Mouse (Mus musculus): ENCODE data around the gene Dok3.

The Dok3 gene

GRCm38 (mm10) chr13:55540933-55541332 lies 11.8 kb upstream of the Dok3 start:
- no peak for DNase-seq (ENCODE audit: low spot score)

DNA sequence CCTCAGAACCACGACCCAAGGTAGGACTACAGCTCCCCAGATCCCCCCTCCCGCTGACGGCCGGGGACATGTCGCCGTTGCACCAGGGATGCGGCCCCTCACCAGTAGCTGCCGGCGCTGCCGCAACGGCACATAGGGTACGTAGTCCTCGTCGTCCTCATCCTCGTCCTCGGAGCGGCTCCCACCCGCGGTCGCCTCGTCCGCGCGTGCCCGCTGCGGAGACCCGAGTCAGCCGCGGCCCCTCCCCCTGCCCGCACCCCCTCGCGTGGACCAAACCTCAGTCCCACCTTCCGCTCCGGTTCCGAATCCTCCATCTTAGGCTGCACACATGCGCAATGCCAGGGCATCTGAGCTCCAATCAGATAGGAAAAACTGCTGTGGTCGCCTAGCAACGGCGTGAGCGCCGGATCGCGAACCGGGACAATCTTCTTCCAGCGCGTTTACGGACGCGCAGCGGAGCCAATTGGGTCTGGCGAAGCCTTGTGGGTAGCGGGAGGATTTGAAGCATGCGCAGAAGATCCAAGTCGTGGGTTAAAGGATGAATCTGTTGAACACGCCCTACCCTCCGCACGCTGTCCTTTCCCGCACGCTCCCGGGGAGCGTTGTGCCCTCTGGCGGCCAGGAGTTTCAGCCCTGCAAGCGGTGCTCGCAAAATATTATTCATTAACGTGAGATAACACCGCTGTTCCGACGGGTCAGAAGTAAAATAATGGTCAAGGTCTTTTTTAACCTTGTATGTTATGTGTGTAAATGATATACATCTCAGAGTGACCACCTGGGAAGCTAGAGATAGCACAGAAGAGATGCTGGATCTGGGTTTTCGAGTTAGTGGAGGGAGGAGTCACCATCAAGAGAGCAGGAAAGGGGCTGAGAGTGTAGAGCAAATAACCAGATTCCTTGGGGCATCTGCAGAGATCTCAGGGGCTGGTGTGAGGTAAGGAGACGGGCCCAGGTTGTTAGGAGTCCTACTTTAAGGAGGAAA lies 7.4 kb upstream of the Dok3 start, which contains the start of gene Ddx41:
TSS of gene Ddx41 (minus strand) at position 465 of the 982 bp plus-strand sequence.
- DNase-seq (ENCODE audit: low spot score), result peak; percentile 99

- no peak for DNase-seq (ENCODE audit: low spot score)
These were observed 6.7 kb upstream of the Dok3 start for GRCm38 (mm10) chr13:55535796-55536193.

GRCm38 (mm10) chr13:55535191-55535590 lies 6.1 kb upstream of the Dok3 start:
- DNase-seq (ENCODE audit: low spot score), result no peak

- DNase-seq (ENCODE audit: low spot score), result peak; percentile 41
These were observed 993 bp downstream of the Dok3 start for GRCm38 (mm10) chr13:55527834-55528772.

DNA sequence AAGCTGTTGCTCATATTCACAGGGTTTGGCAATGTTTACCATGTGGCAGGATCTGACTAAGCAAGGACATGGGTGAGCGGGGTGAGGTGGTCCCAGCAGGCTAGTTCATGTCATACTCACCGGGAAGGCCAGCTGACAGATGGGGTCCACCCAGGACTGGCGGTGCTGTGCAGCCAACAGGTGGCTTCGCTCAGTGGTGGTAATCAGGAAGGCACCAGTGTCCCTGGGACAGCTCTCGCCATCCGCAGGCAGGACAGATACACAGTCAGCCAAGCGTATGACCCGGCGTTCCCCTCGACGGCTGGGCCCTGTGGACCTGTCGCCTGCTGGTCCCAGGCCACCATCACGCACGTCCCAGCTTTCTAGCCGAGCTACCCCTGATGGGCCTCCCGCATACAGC lies 1.9 kb downstream of the Dok3 start:
- DNase-seq (ENCODE audit: low spot score), result no peak

- no peak for DNase-seq (ENCODE audit: low spot score)
These were observed 3.2 kb downstream of the Dok3 start for GRCm38 (mm10) chr13:55525733-55526553.

- no peak for DNase-seq (ENCODE audit: low spot score)
These were observed 5.0 kb downstream of the Dok3 start for GRCm38 (mm10) chr13:55523951-55524600.

DNA sequence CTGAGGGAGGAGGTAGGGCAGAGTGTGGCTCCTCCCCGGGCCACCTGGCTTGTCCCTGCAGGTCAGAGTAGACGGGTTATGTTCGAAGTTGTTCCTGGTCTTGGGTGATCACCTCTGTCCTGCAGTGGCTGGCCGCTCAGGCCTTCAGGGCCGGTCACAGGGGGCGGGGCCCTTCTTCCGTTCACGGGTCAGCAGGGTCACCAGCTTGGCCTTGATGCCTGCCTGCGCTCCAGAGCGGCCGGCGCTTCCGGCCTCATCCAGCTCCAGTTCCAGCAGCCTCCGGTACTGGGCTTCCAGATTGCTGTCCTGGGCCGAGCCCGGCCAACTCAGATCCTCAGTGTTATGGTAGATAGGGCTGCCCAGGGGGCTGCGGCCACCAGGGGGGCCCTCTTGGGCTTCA lies 5.8 kb downstream of the Dok3 start:
- DNase-seq (ENCODE audit: low spot score), result no peak

DNA sequence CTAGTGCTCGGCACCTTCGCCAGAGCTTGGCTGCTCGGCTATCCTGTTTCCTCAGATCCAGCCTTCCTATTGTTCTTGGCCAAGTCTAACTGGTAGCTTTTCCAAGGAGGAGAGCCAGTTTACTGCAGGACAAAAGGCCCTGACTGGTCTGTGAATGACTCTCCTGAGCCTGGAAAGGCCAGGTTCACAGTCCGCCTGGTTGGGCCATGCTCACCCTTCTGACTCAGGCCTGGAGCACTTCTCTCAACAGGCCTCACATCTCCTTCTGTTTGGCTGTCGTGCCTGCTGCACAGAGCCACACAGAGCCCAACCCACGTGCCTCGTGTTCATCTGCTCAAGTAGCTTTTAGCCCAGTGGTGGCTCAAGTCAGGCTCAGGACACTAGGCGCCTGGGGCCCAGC lies 6.4 kb downstream of the Dok3 start:
- no peak for DNase-seq (ENCODE audit: low spot score)

DNA sequence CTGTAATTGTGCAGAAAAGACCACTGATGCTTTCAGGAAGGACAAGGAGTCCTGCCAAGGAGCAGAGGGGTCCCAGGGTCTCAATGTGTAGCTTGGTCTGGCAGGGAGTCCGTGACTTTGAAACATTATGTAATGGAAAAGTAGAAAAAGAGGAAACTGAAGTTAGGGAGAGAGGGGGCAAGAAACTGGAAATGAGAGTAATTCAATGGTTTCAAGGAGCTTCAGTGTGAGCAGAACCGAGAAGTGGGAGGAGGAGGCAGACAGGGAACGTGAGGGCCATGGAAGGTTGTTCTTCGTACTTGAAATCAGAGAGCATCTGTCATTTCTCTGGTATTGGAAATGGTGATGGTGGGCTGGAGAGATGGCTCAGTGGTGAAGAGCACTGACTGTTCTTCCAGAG lies 9.5 kb downstream of the Dok3 start:
- no peak for DNase-seq (ENCODE audit: low spot score)

GRCm38 (mm10) chr13:55516955-55517354 lies 12.1 kb downstream of the Dok3 start:
- peak; percentile 80 for DNase-seq (ENCODE audit: low spot score)

GRCm38 (mm10) chr13:55513828-55514227 lies 15.3 kb downstream of the Dok3 start:
- DNase-seq (ENCODE audit: low spot score), result no peak

GRCm38 (mm10) chr13:55513111-55513748 lies 15.9 kb downstream of the Dok3 start, which contains the start of gene Pdlim7:
Gene Pdlim7 (minus strand): TSS chr13:55513676.
- DNase-seq (ENCODE audit: low spot score), result peak; percentile 70

- DNase-seq (ENCODE audit: low spot score), result no peak
These were observed 16.6 kb downstream of the Dok3 start for GRCm38 (mm10) chr13:55512379-55513031.

- no peak for DNase-seq (ENCODE audit: low spot score)
These were observed 17.6 kb downstream of the Dok3 start for GRCm38 (mm10) chr13:55511492-55511861.

- DNase-seq (ENCODE audit: low spot score), result peak; percentile 22
These were observed 18.2 kb downstream of the Dok3 start for GRCm38 (mm10) chr13:55510668-55511491.

DNA sequence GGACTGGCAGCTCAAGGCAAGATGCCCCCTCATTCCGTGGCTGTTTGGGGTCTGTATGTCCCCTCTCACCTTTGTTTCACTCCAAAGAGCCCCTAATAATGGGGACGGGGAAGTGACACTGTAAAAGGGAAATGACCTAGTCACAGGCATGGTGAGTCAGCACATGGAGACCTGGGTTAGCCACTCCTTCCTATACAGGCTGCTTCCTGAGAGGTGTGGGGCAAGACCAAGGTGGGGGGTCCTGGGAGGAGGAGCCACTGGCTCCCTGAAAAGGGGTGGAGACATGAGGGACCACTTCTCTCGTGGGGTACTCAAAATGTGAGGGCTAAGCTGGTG lies 18.8 kb downstream of the Dok3 start:
- DNase-seq (ENCODE audit: low spot score), result no peak

DNA sequence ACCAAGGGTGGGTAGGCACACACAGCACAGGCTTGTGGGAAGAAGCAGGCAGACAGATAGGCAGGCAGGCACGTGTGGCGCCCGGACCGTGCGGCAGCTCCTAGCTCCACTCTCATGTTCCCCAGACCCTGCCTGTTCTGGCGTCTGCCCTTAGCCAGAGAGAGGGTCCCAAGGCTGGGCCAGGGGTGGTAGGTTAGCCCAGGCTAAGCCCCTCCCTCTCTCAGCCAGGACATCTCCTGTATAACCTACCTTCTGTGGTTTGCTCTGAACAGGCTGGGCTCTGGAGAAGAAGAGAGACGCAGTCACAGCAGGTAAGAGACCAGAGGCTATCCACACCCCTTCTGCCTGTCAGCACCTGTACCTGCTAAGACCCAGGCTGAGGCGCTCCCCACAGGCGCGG lies 20.6 kb downstream of the Dok3 start:
- DNase-seq (ENCODE audit: low spot score), result no peak
